Mouse (Mus musculus): ENCODE data around the gene Spin2g. TPM values are rescaled to one million over a fixed set of nuclear protein-coding genes. Genes with fewer than 3 reads are reported as not detected.
"Not testable (repeated sequence)": the region's sequence is repeated elsewhere in the genome, so short reads cannot be mapped to it uniquely, and the experiment has no call there.

Spin2g gene
- polyA plus RNA-seq (2014; fragmentation: Nextera tagmentation; extraction: Ambion mirVana), result not detected in 2 replicates

DNA sequence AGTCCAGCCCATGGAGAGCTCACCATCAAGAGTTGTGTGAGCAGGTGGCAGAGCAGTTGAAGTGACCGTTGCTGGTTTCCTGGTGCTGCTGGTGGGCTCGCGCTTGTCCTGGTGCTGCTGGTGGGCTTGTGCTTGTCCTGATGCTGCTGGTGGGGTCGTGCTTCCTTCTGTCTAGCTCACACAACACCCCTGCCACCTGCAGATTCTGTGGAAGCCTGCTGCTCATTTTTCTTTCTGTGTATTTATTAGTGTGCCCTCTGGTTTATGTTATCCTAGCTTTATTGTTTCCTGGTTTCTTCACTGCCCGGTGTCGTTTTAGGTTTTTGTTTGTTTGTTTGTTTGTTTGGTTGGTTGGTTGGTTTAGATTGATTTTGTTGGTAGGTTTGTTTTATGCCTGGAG, at the start of gene Spin2g:
Gene Spin2g, minus strand, starts transcription at position 101 of the 400 bp plus-strand sequence.
- H3K9ac ChIP-seq (ENCODE audit: low read length); H3K4me1 ChIP-seq (ENCODE audit: control insufficient read depth, insufficient read depth, low read length); H3K9me3 ChIP-seq (ENCODE audit: control insufficient read depth, low read length); H3K36me3 ChIP-seq (ENCODE audit: control insufficient read depth, insufficient read depth, low read length); H3K27ac ChIP-seq (ENCODE audit: low read depth, low read length); ATAC-seq (ENCODE audit: insufficient read depth, low FRiP score, low TSS enrichment); H3K4me2 ChIP-seq (ENCODE audit: low read depth); H3K27me3 ChIP-seq (ENCODE audit: control insufficient read depth, insufficient read depth, low read length); H3K4me3 ChIP-seq (ENCODE audit: low read depth, low read length); DNase-seq (ENCODE audit: low spot score): not testable (repeated sequence)
- 85% methylated on average over 6 of the region's 6 CpGs for WGBS

Other genes starting within 250 kb of the Spin2g start
- gene Btbd35f9, start 77.2 kb downstream of the Spin2g start, polyA plus RNA-seq (2014; fragmentation: Nextera tagmentation; extraction: Ambion mirVana), result not detected in 2 replicates
- not detected in 2 replicates for gene Btbd35f8, start 211.8 kb upstream of the Spin2g start, polyA plus RNA-seq (2014; fragmentation: Nextera tagmentation; extraction: Ambion mirVana)

Data from neural tube, embryonic 11.5 days (tissue).